Mouse (Mus musculus): ENCODE measurements around the gene Stub1. TPM values are rescaled to one million over a fixed set of nuclear protein-coding genes. Genes with fewer than 3 reads are reported as not detected.
A peak's percentile ranks its signal among the peaks of the same experiment; 100 is the strongest.
"Not testable (repeated sequence)": the region's sequence is repeated elsewhere in the genome, so short reads cannot be mapped to it uniquely, and the experiment has no call there.

Gene Stub1
- polyA plus RNA-seq, 1 experiment from 2014 or later: 298 TPM

DNA sequence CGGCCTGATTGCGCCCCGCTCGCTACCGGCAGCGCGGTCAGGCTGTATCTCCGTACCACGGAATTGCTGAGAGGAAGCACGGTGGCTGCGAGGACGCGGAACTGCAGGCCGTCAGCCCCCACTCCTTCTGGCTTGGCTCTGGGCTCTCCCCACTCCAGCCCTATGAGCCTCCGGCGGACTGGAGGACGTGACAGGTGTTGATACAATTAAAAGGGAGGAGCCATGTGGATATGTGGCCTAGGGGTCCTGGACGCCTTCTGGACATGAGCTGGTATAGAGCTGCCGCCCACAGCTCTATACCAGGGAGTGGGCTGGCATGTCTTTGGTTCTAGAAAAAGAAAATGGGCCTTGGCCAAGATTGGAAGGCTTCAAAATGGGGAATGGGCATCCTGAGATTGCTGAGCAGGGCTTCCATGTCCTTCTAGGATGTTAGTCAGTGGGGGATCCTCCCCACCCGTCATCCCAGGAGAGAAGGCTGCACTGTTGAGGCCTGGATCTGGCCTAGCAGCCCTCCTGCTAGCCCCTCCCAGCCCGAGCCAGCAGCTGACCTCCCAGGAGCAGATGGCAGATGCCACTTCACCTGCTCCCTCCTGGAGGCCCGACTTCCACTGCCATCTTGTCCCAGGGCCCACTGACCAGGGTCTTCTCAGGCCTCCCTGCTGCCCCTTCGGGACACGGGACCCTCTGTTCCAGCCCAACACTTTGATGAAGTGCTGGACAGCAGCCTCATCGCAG lies 23.4 kb downstream of the Stub1 start:
- 10% methylated on average over 25 of the region's 25 CpGs for WGBS
- Histone ChIP-seq H3K4me2 (ENCODE audit: low read length) (peak overlapping the region; percentile 96), H3K9ac (ENCODE audit: low read length) (peak overlapping the region; percentile 70), H3K4me1 (ENCODE audit: control insufficient read depth in 2 of 2, insufficient read depth in 2 of 2, low read length in 2 of 2) (peaks cover 0 to 10% of the 10 kb centered on the region in 2 experiments; a peak in 1 of 4 replicates), H3K36me3 (ENCODE audit: control insufficient read depth, insufficient read depth, low read length) (no peaks in the 10 kb centered on the region), H3K4me3 (ENCODE audit: control insufficient read depth in 1 of 2, insufficient read depth in 1 of 2, low read depth in 1 of 2, low read length in 2 of 2) (peak overlapping the region; percentile 41 to 64), H3K27me3 (ENCODE audit: control insufficient read depth, insufficient read depth, low read length) (peaks cover 57% of the 10 kb centered on the region), H3K9me3 (ENCODE audit: control insufficient read depth, low read length) (no peaks in the 10 kb centered on the region), H3K27ac (replicated peaks in 1 of 2; ENCODE audit: control insufficient read depth in 1 of 2, insufficient read depth in 1 of 2, low read depth in 2 of 2, low read length in 2 of 2) (no peak overlapping the region)
- ATAC-seq (ENCODE audit: insufficient number of reproducible peaks, insufficient read depth, low FRiP score, low read depth): no peak

GRCm38 (mm10) chr17:25808789-25809605 lies 24.2 kb downstream of the Stub1 start, which contains the start of gene Fbxl16:
TSS of gene Fbxl16 (plus strand) at chr17:25809085.
- Histone ChIP-seq H3K9me3 (ENCODE audit: control insufficient read depth, low read length) (no peaks in the 10 kb centered on the region), H3K36me3 (ENCODE audit: control insufficient read depth, insufficient read depth, low read length) (no peaks in the 10 kb centered on the region), H3K9ac (ENCODE audit: low read length) (peak within 1 kb of the TSS; percentile 70), H3K4me2 (ENCODE audit: low read length) (peak within 1 kb of the TSS; percentile 96), H3K4me3 (ENCODE audit: control insufficient read depth in 1 of 2, insufficient read depth in 1 of 2, low read depth in 1 of 2, low read length in 2 of 2) (peak within 1 kb of the TSS; percentile 41 to 64), H3K27me3 (ENCODE audit: control insufficient read depth, insufficient read depth, low read length) (peaks cover 54% of the 10 kb centered on the region), H3K4me1 (ENCODE audit: control insufficient read depth in 2 of 2, insufficient read depth in 2 of 2, low read length in 2 of 2) (peaks cover 0 to 10% of the 10 kb centered on the region in 2 experiments; a peak in 1 of 4 replicates), H3K27ac (replicated peaks in 1 of 2; ENCODE audit: control insufficient read depth in 1 of 2, insufficient read depth in 1 of 2, low read depth in 2 of 2, low read length in 2 of 2) (no peak within 1 kb of the TSS)
- ATAC-seq (ENCODE audit: insufficient number of reproducible peaks, insufficient read depth, low FRiP score, low read depth): peak; percentile 73
- under 1% methylated on average over 69 of the region's 100 CpGs for WGBS

DNA sequence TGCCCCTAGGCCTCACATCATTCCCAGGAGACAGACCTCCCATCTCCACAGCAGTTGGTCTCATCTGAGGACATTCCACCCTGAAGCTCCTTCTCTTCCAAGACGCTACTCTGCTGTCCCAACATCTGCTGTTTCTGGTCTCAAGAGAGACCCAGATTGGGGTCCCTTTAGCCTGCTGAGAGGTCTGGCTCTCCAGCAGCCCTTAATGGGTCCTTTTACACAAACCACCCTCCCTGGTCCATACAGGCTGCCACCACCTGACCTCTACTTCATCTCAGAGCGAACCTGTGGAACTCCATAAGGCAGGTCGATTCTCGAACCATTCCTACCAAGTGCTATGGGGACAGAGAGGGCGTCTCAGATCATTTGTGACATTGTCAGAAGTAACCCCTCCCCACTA lies 25.2 kb downstream of the Stub1 start:
- H3K9me3 ChIP-seq (ENCODE audit: control insufficient read depth, low read length): no peaks in the 10 kb centered on the region
- no peak for ATAC-seq (ENCODE audit: insufficient number of reproducible peaks, insufficient read depth, low FRiP score, low read depth)
- H3K27ac ChIP-seq (replicated peaks in 1 of 2; ENCODE audit: control insufficient read depth in 1 of 2, insufficient read depth in 1 of 2, low read depth in 2 of 2, low read length in 2 of 2): no peak overlapping the region
- H3K9ac ChIP-seq (ENCODE audit: low read length): no peak overlapping the region
- H3K36me3 ChIP-seq (ENCODE audit: control insufficient read depth, insufficient read depth, low read length): no peaks in the 10 kb centered on the region
- 36% methylated on average over 5 of the region's 5 CpGs for WGBS
- H3K4me3 ChIP-seq (ENCODE audit: control insufficient read depth in 1 of 2, insufficient read depth in 1 of 2, low read depth in 1 of 2, low read length in 2 of 2): peak overlapping the region in 1 of 2 experiments; percentile 64; a peak in 1 of 4 replicates
- peak overlapping the region; percentile 96 for H3K4me2 ChIP-seq (ENCODE audit: low read length)
- H3K27me3 ChIP-seq (ENCODE audit: control insufficient read depth, insufficient read depth, low read length): peaks cover 52% of the 10 kb centered on the region
- peaks cover 4 to 10% of the 10 kb centered on the region in 2 experiments; a peak in 2 of 4 replicates for H3K4me1 ChIP-seq (ENCODE audit: control insufficient read depth in 2 of 2, insufficient read depth in 2 of 2, low read length in 2 of 2)

DNA sequence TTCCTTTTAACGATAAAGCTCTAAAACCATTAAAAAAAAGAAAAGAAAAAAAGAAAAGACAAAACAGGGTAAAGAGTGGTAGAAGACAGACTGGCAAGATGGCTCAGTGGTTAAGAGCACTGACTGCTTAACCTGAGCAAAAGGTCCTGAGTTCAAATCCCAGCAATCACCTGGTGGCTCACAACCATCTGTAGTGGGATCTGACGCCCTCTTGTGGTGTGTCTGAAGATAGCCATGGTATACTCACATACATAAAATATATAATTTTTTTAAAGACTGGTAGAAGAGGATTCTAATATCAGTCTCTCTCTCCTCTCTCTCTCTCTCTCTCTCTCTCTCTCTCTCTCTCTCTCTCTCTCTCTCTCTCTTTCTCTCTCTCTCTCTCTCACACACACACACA lies 25.8 kb downstream of the Stub1 start:
- peaks cover 47% of the 10 kb centered on the region for H3K27me3 ChIP-seq (ENCODE audit: control insufficient read depth, insufficient read depth, low read length)
- WGBS: 46% methylated on average over 2 of the region's 2 CpGs
- not testable (repeated sequence) for H3K9me3 ChIP-seq (ENCODE audit: control insufficient read depth, low read length); ATAC-seq (ENCODE audit: insufficient number of reproducible peaks, insufficient read depth, low FRiP score, low read depth); H3K4me2 ChIP-seq (ENCODE audit: low read length); H3K4me3 ChIP-seq (ENCODE audit: control insufficient read depth in 1 of 2, insufficient read depth in 1 of 2, low read depth in 1 of 2, low read length in 2 of 2); H3K27ac ChIP-seq (replicated peaks in 1 of 2; ENCODE audit: control insufficient read depth in 1 of 2, insufficient read depth in 1 of 2, low read depth in 2 of 2, low read length in 2 of 2); H3K9ac ChIP-seq (ENCODE audit: low read length); H3K36me3 ChIP-seq (ENCODE audit: control insufficient read depth, insufficient read depth, low read length)
- peaks cover 9 to 15% of the 10 kb centered on the region in 2 experiments for H3K4me1 ChIP-seq (ENCODE audit: control insufficient read depth in 2 of 2, insufficient read depth in 2 of 2, low read length in 2 of 2)

DNA sequence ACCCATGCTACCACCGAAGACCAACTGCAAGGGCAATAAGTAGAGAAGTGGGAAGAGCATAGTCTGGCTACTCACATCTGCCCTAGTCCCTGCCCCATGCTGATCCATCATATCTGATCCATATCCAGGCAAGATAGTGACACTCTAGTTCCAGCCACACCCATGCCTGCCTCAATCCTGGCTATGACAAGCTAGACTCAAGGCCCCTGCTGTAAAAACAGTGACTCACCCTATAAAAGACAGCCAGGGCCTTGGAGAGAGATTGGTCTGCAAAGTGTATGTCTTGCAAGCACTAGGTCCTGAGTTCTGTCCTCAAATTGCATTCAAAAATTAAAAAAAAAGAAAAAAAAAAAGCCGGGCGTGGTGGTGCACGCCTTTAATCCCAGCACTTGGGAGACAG lies 26.7 kb downstream of the Stub1 start:
- 84% methylated on average over 4 of the region's 4 CpGs for WGBS
- H3K36me3 ChIP-seq (ENCODE audit: control insufficient read depth, insufficient read depth, low read length): no peaks in the 10 kb centered on the region
- no peak overlapping the region for H3K4me3 ChIP-seq (ENCODE audit: control insufficient read depth in 1 of 2, insufficient read depth in 1 of 2, low read depth in 1 of 2, low read length in 2 of 2)
- H3K4me2 ChIP-seq (ENCODE audit: low read length): no peak overlapping the region
- peaks cover 37% of the 10 kb centered on the region for H3K27me3 ChIP-seq (ENCODE audit: control insufficient read depth, insufficient read depth, low read length)
- peaks cover 9 to 15% of the 10 kb centered on the region in 2 experiments for H3K4me1 ChIP-seq (ENCODE audit: control insufficient read depth in 2 of 2, insufficient read depth in 2 of 2, low read length in 2 of 2)
- no peak for ATAC-seq (ENCODE audit: insufficient number of reproducible peaks, insufficient read depth, low FRiP score, low read depth)
- no peaks in the 10 kb centered on the region for H3K9me3 ChIP-seq (ENCODE audit: control insufficient read depth, low read length)
- H3K27ac ChIP-seq (replicated peaks in 1 of 2; ENCODE audit: control insufficient read depth in 1 of 2, insufficient read depth in 1 of 2, low read depth in 2 of 2, low read length in 2 of 2): no peak overlapping the region
- no peak overlapping the region for H3K9ac ChIP-seq (ENCODE audit: low read length)

- H3K27ac ChIP-seq (replicated peaks in 1 of 2; ENCODE audit: control insufficient read depth in 1 of 2, insufficient read depth in 1 of 2, low read depth in 2 of 2, low read length in 2 of 2): peak overlapping the region in 1 of 2 experiments; percentile 25; a peak in 1 of 4 replicates
- no peak overlapping the region for H3K9ac ChIP-seq (ENCODE audit: low read length)
These were observed 30.2 kb downstream of the Stub1 start for GRCm38 (mm10) chr17:25802825-25803517.

DNA sequence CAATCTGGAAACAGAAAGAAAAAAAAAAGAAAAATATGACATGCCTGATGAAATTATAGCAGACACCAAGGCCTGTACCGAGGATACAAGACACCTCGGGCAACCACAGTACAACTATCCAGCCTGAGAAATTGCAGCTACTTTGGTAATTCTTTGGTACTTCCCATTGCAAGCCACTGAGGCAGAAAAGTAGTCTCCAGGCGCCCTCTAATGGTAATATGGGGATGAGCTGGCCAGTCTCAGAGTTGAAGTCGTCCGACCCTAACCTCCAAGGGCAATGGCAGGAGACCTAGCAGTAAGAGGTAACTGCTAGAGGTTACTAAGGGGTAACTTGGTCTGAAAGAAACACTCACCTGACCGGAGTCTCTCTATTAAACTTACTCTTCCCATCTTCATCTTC lies 32.2 kb downstream of the Stub1 start:
- Histone ChIP-seq H3K4me3 (ENCODE audit: control insufficient read depth in 1 of 2, insufficient read depth in 1 of 2, low read depth in 1 of 2, low read length in 2 of 2) (no peak overlapping the region), H3K27ac (replicated peaks in 1 of 2; ENCODE audit: control insufficient read depth in 1 of 2, insufficient read depth in 1 of 2, low read depth in 2 of 2, low read length in 2 of 2) (no peak overlapping the region), H3K4me1 (ENCODE audit: control insufficient read depth in 2 of 2, insufficient read depth in 2 of 2, low read length in 2 of 2) (peaks cover 12 to 16% of the 10 kb centered on the region in 2 experiments), H3K27me3 (ENCODE audit: control insufficient read depth, insufficient read depth, low read length) (no peaks in the 10 kb centered on the region), H3K9ac (ENCODE audit: low read length) (no peak overlapping the region), H3K9me3 (ENCODE audit: control insufficient read depth, low read length) (no peaks in the 10 kb centered on the region), H3K4me2 (ENCODE audit: low read length) (no peak overlapping the region), H3K36me3 (ENCODE audit: control insufficient read depth, insufficient read depth, low read length) (no peaks in the 10 kb centered on the region)
- ATAC-seq (ENCODE audit: insufficient number of reproducible peaks, insufficient read depth, low FRiP score, low read depth): no peak
- 7% methylated on average over 6 of the region's 6 CpGs for WGBS

More at GRCm38 (mm10) chr17:25802825-25803517, 30.2 kb downstream of the Stub1 start:
- whole genome bisulfite sequencing: 12% methylated on average over 10 of the region's 10 CpGs
- H3K36me3 ChIP-seq (ENCODE audit: control insufficient read depth, insufficient read depth, low read length): no peaks in the 10 kb centered on the region
- ATAC-seq (ENCODE audit: insufficient number of reproducible peaks, insufficient read depth, low FRiP score, low read depth): peak; percentile 82
- H3K4me3 ChIP-seq (ENCODE audit: control insufficient read depth in 1 of 2, insufficient read depth in 1 of 2, low read depth in 1 of 2, low read length in 2 of 2): no peak overlapping the region
- peaks cover 5 to 9% of the 10 kb centered on the region in 2 experiments for H3K4me1 ChIP-seq (ENCODE audit: control insufficient read depth in 2 of 2, insufficient read depth in 2 of 2, low read length in 2 of 2)
- peaks cover 2% of the 10 kb centered on the region for H3K27me3 ChIP-seq (ENCODE audit: control insufficient read depth, insufficient read depth, low read length)
- no peaks in the 10 kb centered on the region for H3K9me3 ChIP-seq (ENCODE audit: control insufficient read depth, low read length)
- peak overlapping the region; percentile 44 for H3K4me2 ChIP-seq (ENCODE audit: low read length)

Measured in heart, embryonic 14.5 days (tissue).